Mouse (Mus musculus) kidney, embryonic 16.5 days (tissue): ENCODE measurements at regions not wholly inside any gene's neighbourhood (a gene's known extent, or its start where the extent isn't known, plus 50 kb on each side); places are given as distances from the start of the nearest gene placed in this dataset.

Source experiments
- ATAC-seq: fragments of 200-750 bp; cut with Nextera tagmentation; 2 replicates; pipeline ENCODE4 v1.8.0; 2017; ENCODE audit warnings: moderate TSS enrichment; ENCODE audit not compliant: low FRiP score, low TSS enrichment
- H3K27ac ChIP-seq: fragments of 300-500 bp; sonication (generic); 2 replicates; pipeline ENCODE4 v1.5.1; 2014; ENCODE audit warnings: low read length
- H3K27me3 ChIP-seq: fragments of 300-500 bp; sonication (generic); 2 replicates; pipeline ENCODE4 v1.6.1; 2014; ENCODE audit warnings: low read length, control low read depth, mixed read lengths; ENCODE audit not compliant: insufficient read depth
- H3K36me3 ChIP-seq: fragments of 300-500 bp; sonication (generic); 2 replicates; pipeline ENCODE4 v1.6.1; 2014; ENCODE audit warnings: low read length, control low read depth, mixed read lengths; ENCODE audit not compliant: insufficient read depth
- H3K4me1 ChIP-seq: fragments of 300-500 bp; sonication (generic); 2 replicates; pipeline ENCODE4 v1.6.1; 2014; ENCODE audit warnings: low read length, control low read depth, mixed read lengths; ENCODE audit not compliant: insufficient read depth
- H3K4me2 ChIP-seq: fragments of 300-500 bp; sonication (generic); replicated peaks from 2 replicates; pipeline ENCODE4 v1.6.1; 2014; ENCODE audit warnings: low read depth, low read length
- H3K4me3 ChIP-seq: fragments of 300-500 bp; sonication (generic); 2 replicates; pipeline ENCODE4 v1.5.1; 2014; ENCODE audit warnings: mild to moderate bottlenecking, low read length
- H3K9ac ChIP-seq: fragments of 300-500 bp; sonication (generic); replicated peaks from 2 replicates; pipeline ENCODE4 v1.6.1; 2014; ENCODE audit warnings: low read length
- H3K9me3 ChIP-seq: fragments of 300-500 bp; sonication (generic); 2 replicates; pipeline ENCODE4 v1.6.1; 2016; ENCODE audit warnings: low read length, control low read depth
- WGBS: fragments of 180-500 bp; shearing (Covaris S2); extraction: QIAGEN DNeasy Blood & Tissue Kit; methylation state at CpG from one replicate; pipeline ENCODE4 v1.1.7; 2014; 5-methylcytosine and 5-hydroxymethylcytosine counted together

- no peak for ATAC-seq
Measured at GRCm38 (mm10) chr5:47185868-47186267, 797.1 kb upstream of the Slit2 start.

GRCm38 (mm10) chr5:47202164-47202914 is 780.6 kb upstream of the Slit2 start:
- no peak overlapping the region for H3K27ac ChIP-seq
- H3K9ac ChIP-seq, result no peak overlapping the region
- no peak for ATAC-seq
- 83% methylated on average over 3 of the region's 3 CpGs for WGBS
- no peaks in the 10 kb centered on the region for H3K36me3 ChIP-seq
- H3K4me3 ChIP-seq, result no peak overlapping the region
- no peaks in the 10 kb centered on the region for H3K27me3 ChIP-seq
- no peaks in the 10 kb centered on the region for H3K4me1 ChIP-seq
- H3K4me2 ChIP-seq, result no peak overlapping the region
- H3K9me3 ChIP-seq, result no peaks in the 10 kb centered on the region

More at GRCm38 (mm10) chr5:47185868-47186267, 797.1 kb upstream of the Slit2 start:
- Histone ChIP-seq H3K4me3 (no peak overlapping the region), H3K36me3 (no peaks in the 10 kb centered on the region), H3K4me1 (no peaks in the 10 kb centered on the region), H3K9ac (no peak overlapping the region), H3K27ac (no peak overlapping the region), H3K4me2 (no peak overlapping the region), H3K9me3 (no peaks in the 10 kb centered on the region), H3K27me3 (no peaks in the 10 kb centered on the region)

- Histone ChIP-seq H3K4me2 (no peak overlapping the region), H3K4me3 (no peak overlapping the region), H3K36me3 (no peaks in the 10 kb centered on the region), H3K4me1 (no peaks in the 10 kb centered on the region), H3K9ac (no peak overlapping the region), H3K27ac (no peak overlapping the region), H3K27me3 (no peaks in the 10 kb centered on the region), H3K9me3 (no peaks in the 10 kb centered on the region)
- WGBS, result 86% methylated on average over 1 of the region's 1 CpGs
- ATAC-seq, result no peak
Measured at GRCm38 (mm10) chr5:47202915-47203296, 780.0 kb upstream of the Slit2 start.

- no peak overlapping the region for H3K4me3 ChIP-seq
- 50% methylated on average over 1 of the region's 1 CpGs for WGBS
Measured at GRCm38 (mm10) chr5:47210542-47210941, 772.4 kb upstream of the Slit2 start.

GRCm38 (mm10) chr5:47215421-47215820 is 767.5 kb upstream of the Slit2 start:
- Histone ChIP-seq H3K9ac (no peak overlapping the region), H3K9me3 (no peaks in the 10 kb centered on the region), H3K36me3 (no peaks in the 10 kb centered on the region), H3K4me2 (no peak overlapping the region), H3K27me3 (no peaks in the 10 kb centered on the region), H3K4me1 (no peaks in the 10 kb centered on the region), H3K4me3 (no peak overlapping the region), H3K27ac (no peak overlapping the region)
- ATAC-seq, result no peak

More at GRCm38 (mm10) chr5:47210542-47210941, 772.4 kb upstream of the Slit2 start:
- ATAC-seq, result no peak
- Histone ChIP-seq H3K27ac (no peak overlapping the region), H3K36me3 (no peaks in the 10 kb centered on the region), H3K9me3 (no peaks in the 10 kb centered on the region), H3K27me3 (no peaks in the 10 kb centered on the region), H3K9ac (no peak overlapping the region), H3K4me2 (no peak overlapping the region), H3K4me1 (no peaks in the 10 kb centered on the region)

- H3K4me1 ChIP-seq, result no peaks in the 10 kb centered on the region
- H3K4me3 ChIP-seq, result no peak overlapping the region
- no peak for ATAC-seq
- H3K9me3 ChIP-seq, result no peaks in the 10 kb centered on the region
- no peak overlapping the region for H3K4me2 ChIP-seq
- WGBS, result 66% methylated on average over 1 of the region's 1 CpGs
- no peaks in the 10 kb centered on the region for H3K27me3 ChIP-seq
- H3K9ac ChIP-seq, result no peak overlapping the region
- no peak overlapping the region for H3K27ac ChIP-seq
- H3K36me3 ChIP-seq, result no peaks in the 10 kb centered on the region
Measured at GRCm38 (mm10) chr5:47225247-47225646, 757.7 kb upstream of the Slit2 start.

GRCm38 (mm10) chr5:47236094-47236493 is 746.8 kb upstream of the Slit2 start:
- H3K9ac ChIP-seq, result no peak overlapping the region
- ATAC-seq, result no peak
- H3K9me3 ChIP-seq, result peaks cover 7% of the 10 kb centered on the region; the same call in 1 of the 2 replicates
- H3K4me3 ChIP-seq, result no peak overlapping the region
- no peaks in the 10 kb centered on the region for H3K4me1 ChIP-seq
- H3K4me2 ChIP-seq, result no peak overlapping the region
- no peaks in the 10 kb centered on the region for H3K27me3 ChIP-seq
- H3K27ac ChIP-seq, result no peak overlapping the region
- 65% methylated on average over 1 of the region's 1 CpGs for WGBS
- H3K36me3 ChIP-seq, result no peaks in the 10 kb centered on the region

GRCm38 (mm10) chr5:47240060-47240459 is 742.9 kb upstream of the Slit2 start:
- H3K9me3 ChIP-seq, result peaks cover 7% of the 10 kb centered on the region; the same call in 1 of the 2 replicates
- no peaks in the 10 kb centered on the region for H3K27me3 ChIP-seq
- 42% methylated on average over 2 of the region's 2 CpGs for WGBS
- no peaks in the 10 kb centered on the region for H3K36me3 ChIP-seq
- no peaks in the 10 kb centered on the region for H3K4me1 ChIP-seq
- H3K4me3 ChIP-seq, result no peak overlapping the region
- no peak overlapping the region for H3K9ac ChIP-seq
- H3K4me2 ChIP-seq, result no peak overlapping the region
- no peak for ATAC-seq
- H3K27ac ChIP-seq, result no peak overlapping the region

- no peaks in the 10 kb centered on the region for H3K36me3 ChIP-seq
- H3K27ac ChIP-seq, result peak overlapping the region; percentile 55; the same call in 1 of the 2 replicates
- peak overlapping the region; percentile 5; the same call in 1 of the 2 replicates for H3K4me2 ChIP-seq
- H3K27me3 ChIP-seq, result no peaks in the 10 kb centered on the region
- ATAC-seq, result no peak; the same call in 1 of the 2 replicates
- no peak overlapping the region for H3K9ac ChIP-seq
- H3K4me3 ChIP-seq, result no peak overlapping the region
- 56% methylated on average over 7 of the region's 7 CpGs for WGBS
- peaks cover 7% of the 10 kb centered on the region; the same call in 1 of the 2 replicates for H3K9me3 ChIP-seq
- H3K4me1 ChIP-seq, result no peaks in the 10 kb centered on the region
Measured at GRCm38 (mm10) chr5:47240586-47240985, 742.4 kb upstream of the Slit2 start.

- Histone ChIP-seq H3K9me3 (no peaks in the 10 kb centered on the region), H3K9ac (no peak overlapping the region), H3K36me3 (no peaks in the 10 kb centered on the region), H3K27me3 (no peaks in the 10 kb centered on the region), H3K27ac (no peak overlapping the region), H3K4me2 (no peak overlapping the region), H3K4me3 (no peak overlapping the region), H3K4me1 (no peaks in the 10 kb centered on the region)
- ATAC-seq, result no peak
Measured at GRCm38 (mm10) chr5:47254835-47255369, 728.0 kb upstream of the Slit2 start.
